Mouse (Mus musculus) lung, postnatal 0 days (tissue): ENCODE data around the gene Olfr69. TPM values are rescaled to one million over a fixed set of nuclear protein-coding genes. Genes with fewer than 3 reads are reported as not detected.
"Not testable (repeated sequence)": the region's sequence is repeated elsewhere in the genome, so short reads cannot be mapped to it uniquely, and the experiment has no call there.

Experiments
- ATAC-seq: fragments of 200-750 bp; cut with Nextera tagmentation; 2 replicates; pipeline ENCODE4 v1.8.0; 2017; ENCODE audit warnings: moderate library complexity
- DNase-seq: peaks from one replicate; pipeline ENCODE4 v3.0.0-alpha.2; 2016; ENCODE audit warnings: low spot score
- H3K27ac ChIP-seq: fragments of 300-500 bp; sonication (generic); 2 replicates; pipeline ENCODE4 v1.5.1; 2014; ENCODE audit warnings: antibody characterized with exemption, mild to moderate bottlenecking, low read length, mixed read lengths
- H3K27me3 ChIP-seq: fragments of 300-500 bp; sonication (generic); replicated peaks from 2 replicates; pipeline ENCODE4 v1.6.1; 2014; ENCODE audit warnings: low read length, mixed read lengths; ENCODE audit not compliant: insufficient read depth
- H3K36me3 ChIP-seq: fragments of 300-500 bp; sonication (generic); 2 replicates; pipeline ENCODE4 v1.6.1; 2014; ENCODE audit warnings: low read length, mixed read lengths; ENCODE audit not compliant: insufficient read depth
- H3K4me1 ChIP-seq: fragments of 300-500 bp; sonication (generic); 2 replicates; pipeline ENCODE4 v1.6.1; 2014; ENCODE audit warnings: antibody characterized with exemption, low read depth, low read length, mixed read lengths; ENCODE audit not compliant: insufficient read depth
- H3K4me2 ChIP-seq: fragments of 300-500 bp; sonication (generic); replicated peaks from 2 replicates; pipeline ENCODE4 v1.6.1; 2014; ENCODE audit warnings: low read depth, mild to moderate bottlenecking, low read length, moderate library complexity, mixed read lengths
- H3K4me3 ChIP-seq: fragments of 300-500 bp; sonication (generic); 2 replicates; pipeline ENCODE4 v1.5.1; 2014; ENCODE audit warnings: low read depth, low read length
- H3K9ac ChIP-seq: fragments of 300-500 bp; sonication (generic); replicated peaks from 2 replicates; pipeline ENCODE4 v1.6.1; 2014; ENCODE audit warnings: low read depth, mild to moderate bottlenecking
- H3K9me3 ChIP-seq: fragments of 300-500 bp; sonication (generic); 2 replicates; pipeline ENCODE4 v1.6.1; 2016; ENCODE audit warnings: low read length, mixed read lengths
- CTCF ChIP-seq: IDR thresholded peaks from 2 replicates; pipeline ENCODE4 v1.5.1; 2016; ENCODE audit warnings: antibody characterized with exemption, mild to moderate bottlenecking
- EP300 ChIP-seq: IDR thresholded peaks from 2 replicates; pipeline ENCODE4 v1.6.1; 2016; ENCODE audit warnings: antibody characterized with exemption, mild to moderate bottlenecking, control low read depth
- WGBS: fragments of 180-500 bp; shearing (Covaris S2); extraction: QIAGEN DNeasy Blood & Tissue Kit; methylation state at CpG from one replicate; pipeline ENCODE4 v1.1.7; 2014; 5-methylcytosine and 5-hydroxymethylcytosine counted together
- polyA plus RNA-seq: library from polyadenylated mRNA; unstranded; fragments of >200 nt; fragmentation: Nextera tagmentation; extraction: Ambion mirVana; gene quantifications from 2 replicates; pipeline ENCODE4 v1.2.1, GENCODE M21; 2015

The Olfr69 gene
- polyA plus RNA-seq, result 0.05 TPM in 1 of 2 replicates, not detected in the other

GRCm38 (mm10) chr7:103771494-103771893 lies at the start of gene Olfr69:
Gene Olfr69 (minus strand): TSS chr7:103771594.
- 57% methylated on average over 2 of the region's 2 CpGs for WGBS
- no peaks in the 10 kb centered on the region for H3K4me1 ChIP-seq
- TF ChIP-seq EP300 (no peak), CTCF (no peak)

GRCm38 (mm10) chr7:103815085-103815484 lies 43.7 kb upstream of the Olfr69 start:
- not testable (repeated sequence) for ATAC-seq, DNase-seq, H3K27ac ChIP-seq, H3K27me3 ChIP-seq, H3K4me1 ChIP-seq, H3K4me2 ChIP-seq, H3K4me3 ChIP-seq, H3K9me3 ChIP-seq, H3K9ac ChIP-seq, H3K36me3 ChIP-seq
- 63% methylated on average over 1 of the region's 2 CpGs for WGBS

More at GRCm38 (mm10) chr7:103771494-103771893, at the start of gene Olfr69:
- no peak for ATAC-seq
- H3K4me3 ChIP-seq, result no peak within 1 kb of the TSS
- no peaks in the 10 kb centered on the region for H3K9me3 ChIP-seq
- H3K36me3 ChIP-seq, result no peaks in the 10 kb centered on the region
- no peaks in the 10 kb centered on the region for H3K27me3 ChIP-seq
- DNase-seq, result no peak
- no peak within 1 kb of the TSS for H3K27ac ChIP-seq
- H3K4me2 ChIP-seq, result no peak within 1 kb of the TSS
- H3K9ac ChIP-seq, result no peak within 1 kb of the TSS

- H3K27me3 ChIP-seq, result no peaks in the 10 kb centered on the region
- ATAC-seq (peak; percentile 53), DNase-seq (no peak)
- WGBS, result 79% methylated on average over 3 of the region's 3 CpGs
- no peaks in the 10 kb centered on the region for H3K36me3 ChIP-seq
- no peak within 1 kb of the TSS for H3K9ac ChIP-seq
- TF ChIP-seq CTCF (no peak), EP300 (no peak)
- H3K4me1 ChIP-seq, result no peaks in the 10 kb centered on the region
- H3K4me2 ChIP-seq, result no peak within 1 kb of the TSS
- H3K9me3 ChIP-seq, result no peaks in the 10 kb centered on the region
- H3K27ac ChIP-seq, result no peak within 1 kb of the TSS
- no peak within 1 kb of the TSS for H3K4me3 ChIP-seq
Observed at GRCm38 (mm10) chr7:103813766-103814165, 42.4 kb upstream of the Olfr69 start, which contains the start of gene Hbb-bt. Gene Hbb-bt (minus strand): TSS chr7:103813996.

- H3K4me1 ChIP-seq, DNase-seq, H3K4me2 ChIP-seq, H3K27me3 ChIP-seq, H3K4me3 ChIP-seq, H3K9ac ChIP-seq, H3K9me3 ChIP-seq, H3K27ac ChIP-seq, H3K36me3 ChIP-seq: not testable (repeated sequence)
- no CpG with 5 or more reads among the region's 3 CpGs for WGBS
- peak; percentile 19; the same call in 1 of the 2 replicates for ATAC-seq
Observed at GRCm38 (mm10) chr7:103813152-103813551, 41.8 kb upstream of the Olfr69 start.

GRCm38 (mm10) chr7:103812174-103812573 lies 40.8 kb upstream of the Olfr69 start:
- TF ChIP-seq EP300 (no peak), CTCF (no peak)
- WGBS, result 34% methylated on average over 1 of the region's 1 CpGs
- no peak overlapping the region for H3K9ac ChIP-seq

GRCm38 (mm10) chr7:103811223-103811845 lies 39.9 kb upstream of the Olfr69 start:
- H3K4me2 ChIP-seq, result no peak overlapping the region
- H3K9ac ChIP-seq, result no peak overlapping the region
- TF ChIP-seq EP300 (no peak), CTCF (no peak)
- WGBS, result 67% methylated on average over 1 of the region's 1 CpGs
- no peaks in the 10 kb centered on the region for H3K27me3 ChIP-seq
- ATAC-seq (no peak), DNase-seq (no peak)
- no peak overlapping the region for H3K4me3 ChIP-seq
- no peak overlapping the region for H3K27ac ChIP-seq
- H3K4me1 ChIP-seq, result no peaks in the 10 kb centered on the region
- H3K36me3 ChIP-seq, result no peaks in the 10 kb centered on the region
- no peaks in the 10 kb centered on the region for H3K9me3 ChIP-seq

More at GRCm38 (mm10) chr7:103812174-103812573, 40.8 kb upstream of the Olfr69 start:
- H3K9me3 ChIP-seq, result no peaks in the 10 kb centered on the region
- no peak for DNase-seq
- H3K4me2 ChIP-seq, result no peak overlapping the region
- H3K4me3 ChIP-seq, result no peak overlapping the region
- no peak for ATAC-seq
- no peaks in the 10 kb centered on the region for H3K4me1 ChIP-seq
- no peaks in the 10 kb centered on the region for H3K36me3 ChIP-seq
- no peak overlapping the region for H3K27ac ChIP-seq
- H3K27me3 ChIP-seq, result no peaks in the 10 kb centered on the region
